Mouse (Mus musculus) neural tube, postnatal 0 days (tissue): Measurements from ENCODE around the gene Btbd1. TPM values are rescaled to one million over a fixed set of nuclear protein-coding genes. Genes with fewer than 3 reads are reported as not detected.

Source experiments
- polyA plus RNA-seq: library from polyadenylated mRNA; unstranded; fragments of >200 nt; fragmentation: Nextera tagmentation; extraction: Ambion mirVana; gene quantifications from 2 replicates; pipeline ENCODE4 v1.2.1, GENCODE M21; 2015

Gene Btbd1
- polyA plus RNA-seq: 97.8 and 104 TPM in 2 replicates

GRCm38 (mm10) chr7:81829379-81829894, at the start of gene Btbd1:
Gene Btbd1 (minus strand): TSS chr7:81829431.

GRCm38 (mm10) chr7:81858968-81859721, 29.9 kb upstream of the Btbd1 start, which contains the start of gene Tm6sf1:
Gene Tm6sf1 (plus strand): TSS chr7:81859001.

GRCm38 (mm10) chr7:81855694-81856093, 26.5 kb upstream of the Btbd1 start, which contains the start of gene Gm10160:
Gene Gm10160 (minus strand): TSS chr7:81855794.

GRCm38 (mm10) chr7:81789095-81789757, 40.0 kb downstream of the Btbd1 start, which contains the start of gene 3110040N11Rik:
Gene 3110040N11Rik (minus strand): TSS chr7:81789478.

GRCm38 (mm10) chr7:81762180-81763109, 66.8 kb downstream of the Btbd1 start, which contains the start of gene Ramac:
Gene Ramac (plus strand): TSS chr7:81762925.

Other genes starting within 250 kb of the Btbd1 start
- gene Homer2, start 121.9 kb downstream of the Btbd1 start, polyA plus RNA-seq: 39.0 and 40.8 TPM in 2 replicates
- 141 and 147 TPM in 2 replicates for gene Ramac, start 66.5 kb downstream of the Btbd1 start, polyA plus RNA-seq
- 48.4 and 50.8 TPM in 2 replicates for gene 3110040N11Rik, start 40.0 kb downstream of the Btbd1 start, polyA plus RNA-seq
- not detected in 2 replicates for gene Gm10160, start 26.4 kb upstream of the Btbd1 start, polyA plus RNA-seq
- gene Tm6sf1, start 29.6 kb upstream of the Btbd1 start, polyA plus RNA-seq: 12.1 and 16.3 TPM in 2 replicates
- gene Hdgfl3, start 105.0 kb upstream of the Btbd1 start, polyA plus RNA-seq: 57.3 and 61.2 TPM in 2 replicates
- 0.18 TPM in 1 of 2 replicates, not detected in the other for gene Bnc1, start 162.9 kb upstream of the Btbd1 start, polyA plus RNA-seq